Mouse (Mus musculus): ENCODE results near the gene Mb21d2. TPM values are rescaled to one million over a fixed set of nuclear protein-coding genes. Genes with fewer than 3 reads are reported as not detected.

The Mb21d2 gene
- polyA plus RNA-seq, 1 experiment = not detected

GRCm38 (mm10) chr16:28911414-28912050 is 17.9 kb downstream of the Mb21d2 start:
- Histone ChIP-seq H3K27ac (ENCODE audit: control insufficient read depth, insufficient read depth, low read depth, low read length, poor library complexity) (no peak overlapping the region), H3K4me1 (ENCODE audit: control insufficient read depth, insufficient read depth, low read length) (no peaks in the 10 kb centered on the region), H3K4me3 (replicated peaks; ENCODE audit: control insufficient read depth, low read depth, low read length) (no peak overlapping the region)
- TF ChIP-seq POLR2A (IDR thresholded peaks at IDR 0.05; ENCODE audit: borderline replicate concordance, control insufficient read depth, low read depth, low read length) (no peak), CTCF (IDR thresholded peaks at IDR 0.05; ENCODE audit: control insufficient read depth, insufficient read depth, low read length) (no peak)
- WGBS = 7% methylated on average over 15 of the region's 15 CpGs

- Histone ChIP-seq H3K4me3 (replicated peaks; ENCODE audit: control insufficient read depth, low read depth, low read length) (no peak overlapping the region), H3K27ac (ENCODE audit: control insufficient read depth, insufficient read depth, low read depth, low read length, poor library complexity) (no peak overlapping the region), H3K4me1 (ENCODE audit: control insufficient read depth, insufficient read depth, low read length) (no peaks in the 10 kb centered on the region)
- 79% methylated on average over 7 of the region's 7 CpGs for whole genome bisulfite sequencing
- no peak for TF ChIP-seq CTCF (IDR thresholded peaks at IDR 0.05; ENCODE audit: control insufficient read depth, insufficient read depth, low read length)
Measured at GRCm38 (mm10) chr16:28906370-28907275, 22.9 kb downstream of the Mb21d2 start.

- Histone ChIP-seq H3K4me1 (ENCODE audit: control insufficient read depth, insufficient read depth, low read length) (no peaks in the 10 kb centered on the region), H3K4me3 (replicated peaks; ENCODE audit: control insufficient read depth, low read depth, low read length) (no peak overlapping the region), H3K27ac (ENCODE audit: control insufficient read depth, insufficient read depth, low read depth, low read length, poor library complexity) (no peak overlapping the region)
- 85% methylated on average over 11 of the region's 11 CpGs for WGBS
- TF ChIP-seq CTCF (IDR thresholded peaks at IDR 0.05; ENCODE audit: control insufficient read depth, insufficient read depth, low read length) (no peak), POLR2A (IDR thresholded peaks at IDR 0.05; ENCODE audit: borderline replicate concordance, control insufficient read depth, low read depth, low read length) (no peak)
Measured at GRCm38 (mm10) chr16:28905567-28906289, 23.7 kb downstream of the Mb21d2 start.

GRCm38 (mm10) chr16:28902620-28903565 is 26.6 kb downstream of the Mb21d2 start:
- Histone ChIP-seq H3K4me3 (replicated peaks; ENCODE audit: control insufficient read depth, low read depth, low read length) (no peak overlapping the region), H3K4me1 (ENCODE audit: control insufficient read depth, insufficient read depth, low read length) (no peaks in the 10 kb centered on the region), H3K27ac (ENCODE audit: control insufficient read depth, insufficient read depth, low read depth, low read length, poor library complexity) (no peak overlapping the region)
- TF ChIP-seq POLR2A (IDR thresholded peaks at IDR 0.05; ENCODE audit: borderline replicate concordance, control insufficient read depth, low read depth, low read length) = no peak
- no peak for TF ChIP-seq CTCF (IDR thresholded peaks at IDR 0.05; ENCODE audit: control insufficient read depth, insufficient read depth, low read length)
- WGBS = 82% methylated on average over 14 of the region's 14 CpGs

- TF ChIP-seq POLR2A (IDR thresholded peaks at IDR 0.05; ENCODE audit: borderline replicate concordance, control insufficient read depth, low read depth, low read length) (no peak), CTCF (IDR thresholded peaks at IDR 0.05; ENCODE audit: control insufficient read depth, insufficient read depth, low read length) (no peak)
- no peaks in the 10 kb centered on the region for H3K4me1 ChIP-seq (ENCODE audit: control insufficient read depth, insufficient read depth, low read length)
- 85% methylated on average over 4 of the region's 4 CpGs for WGBS
- H3K27ac ChIP-seq (ENCODE audit: control insufficient read depth, insufficient read depth, low read depth, low read length, poor library complexity) = no peak overlapping the region
- H3K4me3 ChIP-seq (replicated peaks; ENCODE audit: control insufficient read depth, low read depth, low read length) = no peak overlapping the region
Measured at GRCm38 (mm10) chr16:28899161-28899540, 30.3 kb downstream of the Mb21d2 start.

- Histone ChIP-seq H3K4me3 (replicated peaks; ENCODE audit: control insufficient read depth, low read depth, low read length) (no peak overlapping the region), H3K27ac (ENCODE audit: control insufficient read depth, insufficient read depth, low read depth, low read length, poor library complexity) (no peak overlapping the region), H3K4me1 (ENCODE audit: control insufficient read depth, insufficient read depth, low read length) (no peaks in the 10 kb centered on the region)
- 43% methylated on average over 15 of the region's 15 CpGs for whole genome bisulfite sequencing
- TF ChIP-seq POLR2A (IDR thresholded peaks at IDR 0.05; ENCODE audit: borderline replicate concordance, control insufficient read depth, low read depth, low read length) = no peak
- TF ChIP-seq CTCF (IDR thresholded peaks at IDR 0.05; ENCODE audit: control insufficient read depth, insufficient read depth, low read length) = no peak
Measured at GRCm38 (mm10) chr16:28898509-28899160, 30.8 kb downstream of the Mb21d2 start.

GRCm38 (mm10) chr16:28896571-28896970 is 32.9 kb downstream of the Mb21d2 start:
- Histone ChIP-seq H3K4me1 (ENCODE audit: control insufficient read depth, insufficient read depth, low read length) (no peaks in the 10 kb centered on the region), H3K4me3 (replicated peaks; ENCODE audit: control insufficient read depth, low read depth, low read length) (no peak overlapping the region), H3K27ac (ENCODE audit: control insufficient read depth, insufficient read depth, low read depth, low read length, poor library complexity) (no peak overlapping the region)
- TF ChIP-seq POLR2A (IDR thresholded peaks at IDR 0.05; ENCODE audit: borderline replicate concordance, control insufficient read depth, low read depth, low read length) = no peak
- no peak for TF ChIP-seq CTCF (IDR thresholded peaks at IDR 0.05; ENCODE audit: control insufficient read depth, insufficient read depth, low read length)
- 88% methylated on average over 7 of the region's 7 CpGs for WGBS
